Mouse (Mus musculus): ENCODE data around the gene Cebpe. TPM values are rescaled to one million over a fixed set of nuclear protein-coding genes. Genes with fewer than 3 reads are reported as not detected.

The Cebpe gene
- total RNA-seq, 4 experiments from 2014 or later, result not detected

DNA sequence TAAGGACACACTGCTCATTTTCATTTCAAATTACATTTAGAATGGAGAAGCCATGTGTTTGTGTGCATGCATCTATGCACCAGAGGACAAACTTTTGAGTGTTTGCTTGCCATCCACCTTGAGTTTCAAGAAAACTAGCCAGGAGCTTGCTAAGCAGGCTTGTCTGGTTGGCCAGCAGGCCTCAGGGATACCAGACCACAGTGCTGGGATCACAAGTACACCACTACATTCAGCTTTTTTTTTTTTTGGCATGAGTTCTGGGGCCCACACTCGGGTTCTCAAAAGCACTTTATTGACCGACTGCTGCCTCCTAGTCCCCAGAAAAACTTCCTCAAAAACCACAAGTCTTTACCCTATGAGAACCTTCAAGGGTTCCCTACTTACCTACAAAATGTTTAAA is 37.7 kb downstream of the Cebpe start:
- DNase-seq, result no peak

- DNase-seq, result no peak
These were observed 42.6 kb downstream of the Cebpe start for GRCm38 (mm10) chr14:54669381-54669780.

GRCm38 (mm10) chr14:54664477-54665222 is 47.3 kb downstream of the Cebpe start:
- no peak for DNase-seq

Other genes with a start within 250 kb of the Cebpe start
- 100 to 1,000 TPM; 119 to 147 (median 137) TPM for gene Lrp10, start 248.0 kb downstream of the Cebpe start, total RNA-seq (2022)
- 1 to 10 TPM in 1 of 4 experiments, under 1 TPM in 3; 0.25 to 1.9 (median 0.45) TPM for gene Rem2, start 236.1 kb downstream of the Cebpe start, total RNA-seq (2022)
- gene Prmt5, start 194.6 kb downstream of the Cebpe start, total RNA-seq (2022), result 10 to 100 TPM; 48.4 to 53.6 (median 50.9) TPM
- 10 to 100 TPM; 24.1 to 34.1 (median 29.4) TPM for gene Haus4, start 157.6 kb downstream of the Cebpe start, total RNA-seq (2022)
- 10 to 100 TPM; 23.7 to 41.6 (median 32.6) TPM for gene Ajuba, start 134.6 kb downstream of the Cebpe start, total RNA-seq (2022)
- gene 4931414P19Rik, start 106.2 kb downstream of the Cebpe start, total RNA-seq (2022), result 1 to 10 TPM; 3.6 to 6.2 (median 5.0) TPM
- 100 to 1,000 TPM; 254 to 479 (median 341) TPM for gene Psmb5, start 94.2 kb downstream of the Cebpe start, total RNA-seq (2022)
- gene Psmb11, start 90.7 kb downstream of the Cebpe start, total RNA-seq (2022), result not detected
- not detected for gene Gm17606, start 71.2 kb downstream of the Cebpe start, total RNA-seq (2022)
- 1 to 10 TPM in 2 of 4 experiments, under 1 TPM in 2; 0.46 to 2.0 (median 1.3) TPM for gene Cdh24, start 70.8 kb downstream of the Cebpe start, total RNA-seq (2022)
- gene 1700123O20Rik, start 26.0 kb downstream of the Cebpe start, total RNA-seq (2022), result 10 to 100 TPM; 34.2 to 43.9 (median 39.6) TPM
- 100 to 1,000 TPM; 140 to 305 (median 208) TPM for gene Acin1, start 25.2 kb downstream of the Cebpe start, total RNA-seq (2022)
- gene Gm29776, start 13.3 kb downstream of the Cebpe start, total RNA-seq (2022), result under 1 TPM in 2 of 4 experiments, not detected in 2; 0.19 to 0.59 TPM
- 10 to 100 TPM; 26.6 to 51.8 (median 40.3) TPM for gene Slc7a8, start 69.8 kb upstream of the Cebpe start, total RNA-seq (2022)
- gene Rnf212b, start 102.0 kb upstream of the Cebpe start, total RNA-seq (2022), result 1 to 10 TPM in 2 of 4 experiments, under 1 TPM in 2; 0.77 to 1.7 (median 1.2) TPM
- 10 to 100 TPM; 18.7 to 29.2 (median 21.7) TPM for gene Homez, start 158.8 kb upstream of the Cebpe start, total RNA-seq (2022)
- 10 to 100 TPM; 18.5 to 26.6 (median 21.6) TPM for gene Ppp1r3e, start 165.4 kb upstream of the Cebpe start, total RNA-seq (2022)
- gene Bcl2l2, start 171.2 kb upstream of the Cebpe start, total RNA-seq (2022), result 10 to 100 TPM; 62.9 to 88.0 (median 73.9) TPM
- 1 to 10 TPM in 3 of 4 experiments, under 1 TPM in 1; 0.99 to 9.0 (median 4.4) TPM for gene Gm20521, start 171.3 kb upstream of the Cebpe start, total RNA-seq (2022)
- 100 to 1,000 TPM; 157 to 316 (median 238) TPM for gene Pabpn1, start 180.3 kb upstream of the Cebpe start, total RNA-seq (2022)
- gene Slc22a17, start 201.0 kb upstream of the Cebpe start, total RNA-seq (2022), result 10 to 100 TPM; 44.9 to 81.7 (median 60.3) TPM
- gene Efs, start 214.0 kb upstream of the Cebpe start, total RNA-seq (2022), result 1 to 10 TPM; 2.5 to 4.4 (median 3.2) TPM
- not detected for gene Il25, start 220.5 kb upstream of the Cebpe start, total RNA-seq (2022)
- gene Cmtm5, start 224.1 kb upstream of the Cebpe start, total RNA-seq (2022), result under 1 TPM; 0.42 to 0.67 (median 0.60) TPM

Data from adrenal gland, adult 8-10 months (tissue).